Mouse (Mus musculus) kidney, postnatal 14 days (tissue): ENCODE data around the gene Tgfbr1.
A peak's percentile ranks its signal among the peaks of the same experiment; 100 is the strongest.
"Not testable (repeated sequence)": the region's sequence is repeated elsewhere in the genome, so short reads cannot be mapped to it uniquely, and the experiment has no call there.

Experiments
- DNase-seq: peaks from one replicate; pipeline ENCODE4 v3.0.0; 2022; ENCODE audit warnings: mixed read lengths

Tgfbr1 gene

GRCm38 (mm10) chr4:47351386-47352049 lies 1.5 kb upstream of the Tgfbr1 start:
- DNase-seq = peak; percentile 64

- DNase-seq = peak; percentile 62
These were observed 861 bp upstream of the Tgfbr1 start for GRCm38 (mm10) chr4:47352061-47352661.

DNA sequence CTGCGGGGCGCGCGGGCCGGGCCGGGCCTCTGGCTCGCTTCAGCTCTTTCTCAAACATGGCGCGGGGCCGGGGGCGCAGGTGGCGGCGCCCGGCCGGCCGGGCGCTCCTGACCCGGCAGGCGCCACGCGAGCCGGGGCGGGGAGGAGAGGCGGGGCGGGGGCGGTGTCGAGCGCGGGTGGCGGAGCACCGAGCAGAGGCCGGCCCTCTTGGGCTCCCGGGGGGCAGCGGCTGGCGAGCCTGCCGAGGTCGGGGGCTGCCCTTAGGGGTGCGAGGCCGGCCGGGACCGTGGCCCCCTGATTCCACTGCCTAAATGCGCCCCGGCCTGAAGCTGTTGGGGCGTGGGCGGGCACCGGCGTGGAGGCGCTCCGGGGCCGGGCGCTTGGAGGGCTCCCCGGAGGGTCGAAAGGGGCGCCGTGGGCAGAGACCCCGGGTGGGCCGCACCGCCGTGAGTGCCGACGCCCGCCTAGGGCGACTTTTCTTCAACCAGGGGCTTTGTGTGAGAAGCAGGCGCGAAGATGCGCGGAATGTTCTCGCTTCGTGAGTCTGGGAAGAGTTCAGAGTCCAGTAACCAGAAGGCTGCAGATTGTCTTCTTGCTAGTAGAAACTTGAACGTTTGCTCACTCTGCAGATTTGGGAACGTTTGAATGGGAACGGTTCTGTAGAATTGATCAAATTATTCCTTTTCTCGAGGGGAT lies 542 bp downstream of the Tgfbr1 start:
- DNase-seq = peak; percentile 84

GRCm38 (mm10) chr4:47354304-47354703 lies 1.3 kb downstream of the Tgfbr1 start:
- no peak for DNase-seq

DNA sequence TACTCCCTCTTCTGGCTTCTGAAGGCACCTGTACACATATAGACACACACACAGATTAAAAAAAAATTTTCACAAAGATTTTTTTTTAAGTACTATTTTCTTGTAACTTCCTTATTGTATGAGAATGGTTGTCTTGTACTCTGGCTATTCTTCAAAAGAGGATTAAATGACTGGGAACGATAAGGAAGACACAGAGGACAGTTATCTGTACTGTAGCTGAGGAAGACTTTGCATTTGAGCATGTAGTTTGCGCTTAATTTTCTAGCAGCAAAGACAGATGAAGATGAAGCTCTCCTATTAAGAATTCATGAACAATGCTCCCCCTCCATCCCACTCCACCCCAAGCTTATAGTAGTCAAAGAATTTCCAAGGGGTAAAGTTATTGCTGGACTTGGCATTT lies 9.6 kb downstream of the Tgfbr1 start:
- no peak for DNase-seq

DNA sequence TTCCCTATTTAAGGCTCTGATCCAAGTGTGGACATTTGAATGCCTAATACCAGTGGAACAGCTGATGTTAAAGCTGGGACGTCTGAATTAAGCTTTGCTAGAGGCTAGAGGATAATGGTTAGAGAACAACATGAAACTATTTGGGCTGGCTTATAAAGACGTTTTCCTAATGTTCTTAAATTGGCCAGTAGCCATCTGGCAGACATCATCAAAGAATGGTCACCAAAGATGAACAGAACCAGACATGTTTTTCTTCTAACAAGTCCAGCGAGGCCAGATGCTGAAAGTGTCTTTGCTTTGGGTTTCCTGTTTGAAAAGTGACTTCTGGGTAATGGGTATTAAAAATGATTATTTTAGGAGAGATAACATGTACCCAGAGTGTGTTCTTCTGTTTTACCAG lies 10.1 kb downstream of the Tgfbr1 start:
- peak; percentile 37 for DNase-seq

DNA sequence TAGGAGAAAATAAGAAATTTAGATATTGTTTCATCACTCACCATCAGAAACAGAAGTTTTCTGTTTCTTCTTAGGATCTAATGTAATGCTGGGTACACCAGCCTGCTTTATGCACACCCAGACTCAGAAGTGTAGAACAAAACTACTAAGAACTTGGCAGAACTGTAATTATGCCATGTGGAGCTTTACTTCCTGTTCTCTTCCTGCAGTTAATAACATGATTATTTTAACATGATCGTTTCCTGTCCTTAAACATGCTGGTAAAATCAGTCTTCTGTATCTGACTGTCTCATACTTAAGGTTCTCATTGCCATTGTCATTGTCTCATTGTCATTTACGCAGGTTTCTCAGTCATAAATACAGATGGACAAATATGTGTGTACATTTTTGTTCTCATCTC lies 15.7 kb downstream of the Tgfbr1 start:
- no peak for DNase-seq

DNA sequence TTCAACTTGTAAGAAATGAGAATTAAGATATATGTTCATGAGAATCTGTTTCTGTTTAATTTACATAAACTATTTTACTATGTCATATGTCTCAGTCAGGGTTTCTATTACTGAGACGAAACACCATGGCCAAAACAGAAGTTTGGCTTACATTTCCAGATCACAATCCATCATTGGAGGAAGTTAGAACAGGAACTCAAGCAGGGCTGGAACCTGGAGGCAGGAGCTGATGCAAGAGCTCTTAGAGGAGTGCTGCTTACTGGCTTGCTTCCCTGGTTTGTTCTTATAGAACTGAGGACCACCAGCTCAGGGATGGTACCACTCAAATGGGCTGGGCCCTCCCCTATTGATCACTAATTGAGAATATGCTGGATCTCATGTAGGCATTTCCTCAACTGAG lies 25.7 kb downstream of the Tgfbr1 start:
- DNase-seq = no peak

DNA sequence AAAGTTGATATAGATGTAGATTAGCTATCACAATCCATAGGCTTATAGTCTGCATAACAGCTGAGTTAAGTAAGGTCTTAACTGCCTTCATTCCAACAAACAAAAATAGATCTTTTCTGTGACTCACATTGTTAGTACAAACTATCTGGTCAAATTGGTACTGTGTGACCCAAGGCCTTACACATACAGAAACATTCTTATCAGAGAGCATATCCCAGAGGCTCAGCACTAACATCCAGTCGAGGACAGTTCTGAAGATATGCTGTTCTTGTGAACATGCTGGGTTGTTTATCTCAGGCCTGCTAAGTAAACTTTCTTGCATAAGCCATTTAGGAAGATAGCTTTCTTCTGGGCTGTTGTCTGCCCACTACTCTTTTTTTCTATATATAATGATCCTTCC lies 29.4 kb downstream of the Tgfbr1 start:
- DNase-seq = no peak

GRCm38 (mm10) chr4:47391926-47392325 lies 38.9 kb downstream of the Tgfbr1 start:
- not testable (repeated sequence) for DNase-seq

- no peak for DNase-seq
These were observed 43.2 kb downstream of the Tgfbr1 start for GRCm38 (mm10) chr4:47396251-47396650.

DNA sequence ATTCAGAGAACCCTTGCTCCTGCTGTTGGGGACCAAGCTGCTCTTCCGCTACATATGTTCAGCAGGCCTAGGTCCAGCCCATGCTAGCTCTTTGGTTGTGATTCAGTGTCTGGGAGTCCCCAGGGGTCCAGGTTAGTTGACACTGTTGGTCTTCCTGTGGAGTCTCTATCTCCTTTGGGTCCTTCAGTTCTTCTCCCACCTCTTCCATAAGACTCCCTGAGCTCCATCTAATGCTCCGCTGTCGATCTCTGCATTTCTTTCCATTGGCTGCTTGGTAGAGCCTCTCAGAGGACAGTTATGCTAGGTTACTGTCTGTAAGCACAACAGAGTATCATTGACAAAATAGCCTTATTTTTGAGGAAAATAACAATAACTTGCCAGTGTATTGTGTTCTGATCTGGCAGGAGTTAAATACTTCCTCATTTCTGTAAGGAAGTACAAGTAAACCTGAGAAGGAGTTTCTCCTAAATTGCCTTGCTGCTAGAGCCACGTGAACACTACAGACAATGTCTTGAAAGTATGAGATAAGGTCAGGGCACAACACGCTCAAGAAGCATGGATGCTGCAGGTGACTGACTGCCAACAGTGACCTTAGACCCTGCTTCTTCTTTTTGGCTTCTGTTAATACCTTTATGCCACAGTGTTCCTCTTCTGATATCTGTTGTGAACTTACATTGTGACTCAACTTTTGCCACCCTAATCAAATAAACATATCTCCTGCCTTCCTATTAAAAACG lies 45.1 kb downstream of the Tgfbr1 start:
- DNase-seq = no peak

- peak; percentile 65 for DNase-seq
These were observed 46.8 kb downstream of the Tgfbr1 start for GRCm38 (mm10) chr4:47399824-47400223.

DNA sequence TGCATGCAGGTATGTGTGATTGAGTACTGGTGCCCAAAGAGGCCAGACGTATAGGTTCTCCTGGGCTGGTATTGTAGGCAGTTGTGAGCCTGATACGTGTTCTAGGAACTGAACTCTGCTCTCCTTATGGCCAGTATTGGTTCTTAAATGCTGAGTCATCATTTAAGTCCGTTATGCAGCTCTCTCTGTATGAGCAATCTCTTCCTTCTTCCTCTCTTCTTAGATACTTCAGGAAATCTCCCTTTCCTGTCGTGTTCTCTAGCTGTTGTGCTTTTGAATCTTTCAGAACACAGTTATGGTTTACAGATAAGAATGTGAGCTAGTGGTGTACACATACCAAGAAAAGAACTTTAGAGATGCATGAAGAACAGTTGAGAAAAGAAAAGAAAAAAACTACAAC lies 47.3 kb downstream of the Tgfbr1 start:
- no peak for DNase-seq

GRCm38 (mm10) chr4:47402200-47402599 lies 49.2 kb downstream of the Tgfbr1 start:
- no peak for DNase-seq

GRCm38 (mm10) chr4:47404536-47404935 lies 51.5 kb downstream of the Tgfbr1 start:
- DNase-seq = no peak

- DNase-seq = no peak
These were observed 54.1 kb downstream of the Tgfbr1 start for GRCm38 (mm10) chr4:47407161-47407560.

- DNase-seq = no peak
These were observed 64.8 kb downstream of the Tgfbr1 start for GRCm38 (mm10) chr4:47417871-47418270.

DNA sequence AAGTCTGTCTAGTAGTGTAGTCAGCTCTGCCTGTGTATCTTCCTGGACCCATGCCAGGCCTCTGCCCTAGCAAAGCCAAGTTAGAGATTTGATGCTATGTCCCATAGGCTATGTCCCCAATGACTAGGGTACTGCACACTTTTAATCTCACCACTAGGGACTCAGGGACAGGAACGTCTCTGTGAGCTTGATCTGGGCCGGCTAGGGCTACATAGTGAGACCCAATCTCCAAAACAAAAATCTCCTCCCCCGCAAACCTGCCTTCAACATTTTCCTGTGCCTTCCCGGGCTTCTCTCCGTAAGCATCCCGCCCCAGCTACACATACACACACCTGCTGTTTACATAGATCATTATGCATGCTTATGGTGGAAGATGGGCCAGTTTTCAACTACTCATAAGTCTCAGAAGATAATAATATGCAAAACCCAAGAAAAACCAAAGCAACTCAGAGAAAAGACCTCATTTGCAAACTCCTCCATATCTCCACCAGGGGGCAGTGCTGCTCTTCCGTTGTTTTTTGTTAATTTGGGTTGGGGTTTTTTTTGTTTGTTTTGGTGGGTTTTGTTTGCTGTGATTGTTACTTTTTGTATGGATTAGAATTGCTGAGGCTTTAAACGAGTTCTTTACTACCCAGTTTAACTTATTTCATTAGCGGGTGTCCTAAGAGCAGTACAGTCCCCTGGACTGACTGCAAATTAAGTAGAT lies 66.4 kb downstream of the Tgfbr1 start:
- peak; percentile 26 for DNase-seq

- DNase-seq = no peak
These were observed 67.2 kb downstream of the Tgfbr1 start for GRCm38 (mm10) chr4:47420191-47420590.

DNA sequence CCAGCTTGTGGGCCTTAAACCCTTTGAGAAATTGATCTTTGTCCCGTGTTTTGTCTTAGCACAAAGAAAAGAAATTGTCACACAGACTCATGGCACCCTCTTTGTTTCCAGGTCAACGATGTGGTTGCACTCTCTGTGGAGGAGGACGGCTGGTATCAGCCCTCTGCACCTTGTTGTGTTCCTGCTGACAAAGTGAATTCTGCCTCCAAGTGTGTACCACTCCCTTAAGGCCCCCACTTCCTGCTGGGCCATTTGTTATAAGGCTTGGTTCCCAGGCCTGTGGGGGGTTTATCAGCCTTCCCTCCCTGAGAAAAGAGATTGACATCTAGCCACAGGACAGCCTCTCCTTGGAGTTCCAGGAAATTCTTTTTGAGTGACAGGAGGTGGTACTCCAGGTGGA lies 69.2 kb downstream of the Tgfbr1 start:
- DNase-seq = no peak

DNA sequence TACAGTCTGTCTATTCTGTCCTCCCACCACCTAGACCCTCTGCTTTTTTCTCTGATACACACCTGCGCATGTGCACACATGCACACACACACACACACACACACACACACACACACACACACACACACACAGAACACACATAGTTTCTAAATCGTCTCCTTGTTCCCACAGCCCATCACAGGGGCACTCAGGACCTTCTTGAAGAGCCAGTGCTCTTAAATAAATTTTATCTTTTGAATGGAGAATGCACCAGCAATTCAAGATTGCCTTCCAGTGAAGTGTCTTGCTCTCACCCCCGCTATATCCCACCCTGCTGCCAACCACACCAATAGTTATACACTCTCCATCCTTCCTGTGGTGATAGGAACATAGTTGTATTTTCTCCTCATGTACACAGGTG lies 69.9 kb downstream of the Tgfbr1 start:
- no peak for DNase-seq

DNA sequence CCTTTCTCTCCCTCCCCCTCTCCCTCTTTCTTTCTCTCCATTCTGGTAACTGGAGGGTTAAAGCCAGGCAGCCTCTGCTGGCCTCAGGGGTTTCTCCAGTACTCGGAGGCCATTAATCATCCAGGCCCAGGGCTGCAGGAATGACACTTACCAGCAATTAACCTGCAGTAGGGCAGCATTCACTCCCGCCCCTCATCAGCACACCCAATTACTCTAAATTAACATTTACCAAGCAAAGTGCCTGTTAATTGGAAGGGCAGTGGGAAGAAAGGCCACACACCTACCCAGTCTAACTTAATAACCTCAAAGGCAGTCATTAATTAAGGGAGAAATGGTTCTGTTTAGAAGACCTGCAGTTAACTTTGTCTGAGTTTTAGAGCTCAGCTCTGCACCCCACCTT lies 71.4 kb downstream of the Tgfbr1 start:
- DNase-seq = no peak
